Mouse (Mus musculus) C2C12 (cell line): ENCODE measurements around the gene Syt15. TPM values are rescaled to one million over a fixed set of nuclear protein-coding genes. Genes with fewer than 3 reads are reported as not detected.
"Not testable (repeated sequence)": the region's sequence is repeated elsewhere in the genome, so short reads cannot be mapped to it uniquely, and the experiment has no call there.

Source experiments
- H3K27me3 ChIP-seq: one replicate; pipeline ENCODE4 v1.6.1; 2011; ENCODE audit not compliant: control insufficient read depth, insufficient read depth, insufficient read length
- H3K36me3 ChIP-seq: one replicate; pipeline ENCODE4 v1.6.1; 2011; ENCODE audit not compliant: control insufficient read depth, insufficient read depth
- H3K4me3 ChIP-seq: one replicate; pipeline ENCODE4 v1.5.1; 2011; ENCODE audit warnings: mild to moderate bottlenecking, control low read depth; ENCODE audit not compliant: poor library complexity, insufficient read depth, severe bottlenecking
- H3K79me2 ChIP-seq: one replicate; pipeline ENCODE4 v1.6.1; 2011; ENCODE audit not compliant: control insufficient read depth, insufficient read depth
- H3K79me3 ChIP-seq: one replicate; pipeline ENCODE4 v1.6.1; 2011; ENCODE audit warnings: low read depth, control low read depth
- H3ac ChIP-seq: one replicate; pipeline ENCODE3; 2011; ENCODE audit warnings: low read depth; ENCODE audit not compliant: control insufficient read depth, insufficient read length
- CEBPB ChIP-seq: IDR thresholded peaks from one replicate; pipeline ENCODE4 v1.6.1; 2011; ENCODE audit warnings: low read depth, mild to moderate bottlenecking, control low read depth, moderate library complexity
- CTCF ChIP-seq: IDR thresholded peaks from one replicate; pipeline ENCODE4 v1.5.1; 2011; ENCODE audit not compliant: control insufficient read depth, insufficient read depth, insufficient read length
- FOSL1 ChIP-seq: IDR thresholded peaks from one replicate; pipeline ENCODE4 v1.8.0; 2011; ENCODE audit warnings: mild to moderate bottlenecking, low read length; ENCODE audit not compliant: poor library complexity, insufficient read depth, severe bottlenecking
- MAX ChIP-seq: IDR thresholded peaks from one replicate; pipeline ENCODE4 v1.6.1; 2011; ENCODE audit warnings: mild to moderate bottlenecking, control low read depth
- MYOD1 ChIP-seq: IDR thresholded peaks from one replicate; pipeline ENCODE4 v1.6.1; 2011; ENCODE audit warnings: low read depth; ENCODE audit not compliant: control insufficient read depth, insufficient read length
- MYOG ChIP-seq: IDR thresholded peaks from one replicate; pipeline ENCODE4 v1.6.1; 2011; ENCODE audit not compliant: control insufficient read depth, insufficient read length; ENCODE audit errors: extremely low read depth
- USF1 ChIP-seq: IDR thresholded peaks from one replicate; pipeline ENCODE4 v1.6.1; 2011; ENCODE audit warnings: low read depth, mild to moderate bottlenecking, control low read depth, moderate library complexity
- polyA plus RNA-seq: library from polyadenylated mRNA; unstranded; fragments of >200 nt; fragmentation: generic; extraction: Trizol; gene quantifications from one replicate; pipeline ENCODE4 v1.2.1, GENCODE M21; 2012; ENCODE audit warnings: missing spikeins

The Syt15 gene
- polyA plus RNA-seq, 1 experiment = 0.01 TPM

DNA sequence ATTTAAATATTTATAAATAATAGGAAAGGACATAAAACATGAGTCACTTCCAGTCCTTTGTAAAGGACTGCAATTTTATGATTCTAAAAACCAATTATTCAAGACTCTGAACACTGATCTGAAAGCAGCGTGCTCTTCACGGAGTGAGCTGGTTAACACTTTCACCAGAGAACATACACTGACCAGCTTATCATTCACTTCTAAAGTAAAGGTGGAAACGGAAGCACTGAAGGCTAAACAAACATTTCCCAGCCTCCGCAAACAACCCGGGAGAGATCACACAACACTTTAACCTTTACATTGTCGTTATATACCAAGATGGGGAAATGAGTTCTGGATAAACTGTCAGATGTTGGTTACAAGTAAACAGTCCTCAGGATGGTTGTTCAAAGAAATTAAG, 21.3 kb downstream of the Syt15 start:
- peaks cover 13% of the 10 kb centered on the region for H3K36me3 ChIP-seq
- no peaks in the 10 kb centered on the region for H3K79me2 ChIP-seq
- no peaks in the 10 kb centered on the region for H3K79me3 ChIP-seq
- TF ChIP-seq MAX = no peak
- no peak for TF ChIP-seq USF1
- TF ChIP-seq MYOG = no peak
- no peak for TF ChIP-seq FOSL1
- TF ChIP-seq CTCF = no peak
- TF ChIP-seq MYOD1 = no peak
- TF ChIP-seq CEBPB = no peak
- H3K27me3 ChIP-seq = no peaks in the 10 kb centered on the region
- H3ac ChIP-seq = no peak overlapping the region
- H3K4me3 ChIP-seq = no peak overlapping the region

DNA sequence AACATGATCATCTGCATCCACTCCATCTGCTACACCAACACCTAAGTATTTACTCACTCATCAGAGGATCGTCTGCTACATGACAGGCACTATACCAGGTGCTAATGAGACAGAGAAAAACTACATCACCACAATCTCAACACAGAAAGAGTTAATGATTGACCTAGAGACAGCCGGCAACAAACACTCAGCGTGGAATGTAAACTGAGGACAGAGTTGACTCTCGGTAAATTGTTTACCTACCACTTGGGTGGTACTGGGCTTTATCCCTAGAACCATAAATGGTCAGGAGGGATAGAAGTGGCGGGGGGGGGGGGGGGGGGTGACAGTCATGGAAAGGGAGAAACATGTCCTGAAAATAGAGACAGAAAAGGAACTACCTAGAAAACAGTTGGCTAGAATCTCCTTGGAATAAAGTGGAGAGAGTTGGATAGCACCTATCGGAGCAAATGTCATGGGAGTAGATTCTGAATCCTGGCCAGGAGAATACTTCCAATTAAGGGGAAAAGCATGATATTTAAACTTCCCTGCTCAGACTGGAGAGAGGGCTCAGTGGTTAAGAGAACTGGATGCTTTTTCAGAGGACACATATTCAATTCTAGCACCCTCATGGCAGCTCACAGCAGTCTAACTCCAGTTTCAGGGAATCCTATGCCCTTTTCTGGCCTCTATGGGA, 33.2 kb downstream of the Syt15 start:
- Histone ChIP-seq H3K4me3 (no peak overlapping the region), H3K27me3 (no peaks in the 10 kb centered on the region), H3K79me3 (no peaks in the 10 kb centered on the region), H3K79me2 (no peaks in the 10 kb centered on the region), H3ac (no peak overlapping the region), H3K36me3 (no peaks in the 10 kb centered on the region)
- TF ChIP-seq CEBPB = no peak
- no peak for TF ChIP-seq MAX
- TF ChIP-seq FOSL1 = no peak
- no peak for TF ChIP-seq CTCF
- TF ChIP-seq USF1 = no peak
- no peak for TF ChIP-seq MYOG
- TF ChIP-seq MYOD1 = no peak

- H3K4me3 ChIP-seq = no peak overlapping the region
- H3K79me3 ChIP-seq = no peaks in the 10 kb centered on the region
- TF ChIP-seq MAX = no peak
- TF ChIP-seq MYOD1 = no peak
- no peak for TF ChIP-seq MYOG
- no peak for TF ChIP-seq CTCF
- no peak overlapping the region for H3ac ChIP-seq
- H3K36me3 ChIP-seq = no peaks in the 10 kb centered on the region
- H3K27me3 ChIP-seq = no peaks in the 10 kb centered on the region
- H3K79me2 ChIP-seq = no peaks in the 10 kb centered on the region
Measured at GRCm38 (mm10) chr14:34253261-34253660, 33.9 kb downstream of the Syt15 start.

DNA sequence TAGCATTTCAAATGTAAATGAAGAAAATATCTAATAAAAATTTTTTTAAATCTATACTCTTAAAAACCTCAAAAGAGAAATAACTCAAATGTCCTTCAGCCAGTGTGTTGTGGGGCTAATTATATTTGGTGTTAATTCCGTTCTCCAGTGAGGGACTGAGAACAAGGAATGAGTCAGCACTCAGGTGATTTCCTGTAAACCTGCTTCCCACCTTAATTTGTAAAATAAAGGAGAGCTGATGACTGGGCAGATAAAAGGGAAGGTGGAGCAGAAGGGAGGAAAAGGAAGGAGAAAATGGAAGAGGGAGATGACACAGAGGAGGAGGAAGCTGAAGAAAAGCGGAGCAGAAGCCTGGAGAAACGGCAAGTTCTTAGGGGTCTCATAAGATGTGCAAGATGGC, 39.1 kb downstream of the Syt15 start:
- not testable (repeated sequence) for H3ac ChIP-seq, H3K4me3 ChIP-seq, H3K27me3 ChIP-seq, H3K36me3 ChIP-seq, H3K79me3 ChIP-seq, H3K79me2 ChIP-seq

GRCm38 (mm10) chr14:34268046-34268445, 48.7 kb downstream of the Syt15 start:
- no peak for TF ChIP-seq MAX
- TF ChIP-seq CTCF = no peak
- TF ChIP-seq MYOD1 = no peak
- TF ChIP-seq CEBPB = no peak
- TF ChIP-seq FOSL1 = no peak
- no peak for TF ChIP-seq USF1
- no peak for TF ChIP-seq MYOG
- H3K4me3 ChIP-seq = no peak overlapping the region
- H3K79me2 ChIP-seq = no peaks in the 10 kb centered on the region
- H3ac ChIP-seq = no peak overlapping the region
- no peaks in the 10 kb centered on the region for H3K79me3 ChIP-seq
- no peaks in the 10 kb centered on the region for H3K27me3 ChIP-seq
- peaks cover 6% of the 10 kb centered on the region for H3K36me3 ChIP-seq

- H3K36me3 ChIP-seq = no peaks in the 10 kb centered on the region
- H3K4me3 ChIP-seq = no peak overlapping the region
- TF ChIP-seq FOSL1 (no peak), MYOD1 (no peak), CTCF (no peak), USF1 (no peak), MYOG (no peak), CEBPB (no peak), MAX (no peak)
- H3K27me3 ChIP-seq = no peaks in the 10 kb centered on the region
- H3K79me3 ChIP-seq = no peaks in the 10 kb centered on the region
- H3K79me2 ChIP-seq = no peaks in the 10 kb centered on the region
- H3ac ChIP-seq = no peak overlapping the region
Measured at GRCm38 (mm10) chr14:34273280-34273679, 53.9 kb downstream of the Syt15 start.

GRCm38 (mm10) chr14:34274141-34274540, 54.7 kb downstream of the Syt15 start:
- Histone ChIP-seq H3K4me3 (no peak overlapping the region), H3K27me3 (no peaks in the 10 kb centered on the region), H3K36me3 (no peaks in the 10 kb centered on the region), H3K79me2 (no peaks in the 10 kb centered on the region), H3ac (no peak overlapping the region), H3K79me3 (no peaks in the 10 kb centered on the region)
- TF ChIP-seq CEBPB = no peak
- no peak for TF ChIP-seq MYOD1
- no peak for TF ChIP-seq USF1
- no peak for TF ChIP-seq MAX
- TF ChIP-seq CTCF = no peak
- TF ChIP-seq MYOG = no peak
- no peak for TF ChIP-seq FOSL1
